Mouse (Mus musculus): ENCODE data around the gene 6030498E09Rik. TPM values are rescaled to one million over a fixed set of nuclear protein-coding genes. Genes with fewer than 3 reads are reported as not detected.

Gene 6030498E09Rik
- polyA plus RNA-seq, 1 experiment from 2014 or later: not detected

Small RNA genes lying within 50 kb of the gene (microRNA-seq; reads per million reads assigned to microRNA genes)
- gene Gm25642: not detected

Other genes with a start within 250 kb of the 6030498E09Rik start
- gene Cul4b, start 196.5 kb upstream of the 6030498E09Rik start, polyA plus RNA-seq (2015; fragmentation: Nextera tagmentation; extraction: Ambion mirVana): 31.5 and 32.4 TPM in 2 replicates
- 84.3 and 91.2 TPM in 2 replicates for gene Mcts1, start 172.1 kb upstream of the 6030498E09Rik start, polyA plus RNA-seq (2015; fragmentation: Nextera tagmentation; extraction: Ambion mirVana)
- 32.5 and 39.4 TPM in 2 replicates for gene C1galt1c1, start 137.6 kb upstream of the 6030498E09Rik start, polyA plus RNA-seq (2015; fragmentation: Nextera tagmentation; extraction: Ambion mirVana)

Measured in kidney, embryonic 15.5 days (tissue).